Mouse (Mus musculus) c-Kit-positive CD71-negative TER-119-negative erythroid progenitor cells, embryonic 14.5 days (primary cell): ENCODE measurements around the gene Gskip.

Experiments
- DNase-seq: peaks from one replicate; pipeline ENCODE4 v3.0.0-alpha.2; 2013; ENCODE audit warnings: low read depth

The Gskip gene

DNA sequence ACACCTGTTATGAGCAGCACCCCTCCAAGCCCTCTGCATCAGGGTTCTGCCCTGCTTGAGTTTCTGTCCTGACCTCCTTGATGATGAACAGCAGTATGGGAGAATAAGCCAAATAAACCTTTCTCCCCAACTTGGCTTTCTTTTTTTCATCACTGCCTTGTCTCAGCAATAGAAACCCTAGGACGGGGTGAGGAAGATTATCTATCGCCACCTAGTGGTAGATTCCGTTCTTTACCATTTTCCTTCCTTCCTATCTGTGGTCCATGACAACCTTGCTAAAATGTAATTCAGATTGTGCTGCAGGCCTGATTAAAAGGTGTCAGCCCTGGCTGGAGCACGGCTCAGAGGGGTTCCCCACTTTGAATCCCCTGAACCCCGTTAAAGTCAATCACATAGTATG, 38.0 kb downstream of the Gskip start:
- peak; percentile 58 for DNase-seq

DNA sequence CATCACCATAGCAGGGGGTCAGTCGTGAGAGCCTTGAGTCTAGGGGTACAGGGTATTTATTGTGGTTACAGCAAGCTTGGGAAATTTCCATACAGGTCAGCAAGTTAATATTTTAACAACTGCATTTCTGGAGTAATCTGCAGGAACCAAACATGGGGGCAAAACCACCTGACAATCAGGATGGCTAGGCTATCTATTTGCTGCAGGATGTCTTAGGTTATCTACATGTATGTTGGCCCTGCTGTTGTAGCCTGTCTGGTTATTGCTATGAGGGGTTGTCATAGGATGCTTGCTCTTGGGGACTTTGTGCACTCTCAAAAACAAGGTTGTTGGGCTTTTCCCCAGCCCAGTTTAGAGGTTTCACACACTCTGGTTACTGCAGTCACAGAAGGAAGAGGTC, 40.0 kb downstream of the Gskip start:
- DNase-seq = no peak

DNA sequence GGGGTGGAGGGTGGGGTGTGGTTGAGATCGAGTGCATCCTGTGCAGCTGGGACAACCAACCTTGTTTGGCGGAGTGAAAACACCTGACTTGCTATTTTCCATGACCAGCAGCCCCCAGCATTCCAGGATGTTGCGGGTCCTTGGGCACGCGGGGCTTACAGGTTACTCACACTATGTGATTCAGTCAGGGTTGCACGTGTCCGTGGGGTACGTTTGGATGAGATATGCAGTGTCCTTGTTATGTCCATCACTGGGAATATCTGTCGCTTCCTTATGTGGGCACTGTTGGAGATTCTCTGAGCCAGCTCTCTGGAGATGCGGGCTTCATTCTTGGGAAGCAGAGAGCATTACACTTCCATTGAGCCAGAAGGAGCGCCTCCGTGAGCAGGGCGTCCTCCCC, 41.1 kb downstream of the Gskip start:
- DNase-seq = no peak

DNA sequence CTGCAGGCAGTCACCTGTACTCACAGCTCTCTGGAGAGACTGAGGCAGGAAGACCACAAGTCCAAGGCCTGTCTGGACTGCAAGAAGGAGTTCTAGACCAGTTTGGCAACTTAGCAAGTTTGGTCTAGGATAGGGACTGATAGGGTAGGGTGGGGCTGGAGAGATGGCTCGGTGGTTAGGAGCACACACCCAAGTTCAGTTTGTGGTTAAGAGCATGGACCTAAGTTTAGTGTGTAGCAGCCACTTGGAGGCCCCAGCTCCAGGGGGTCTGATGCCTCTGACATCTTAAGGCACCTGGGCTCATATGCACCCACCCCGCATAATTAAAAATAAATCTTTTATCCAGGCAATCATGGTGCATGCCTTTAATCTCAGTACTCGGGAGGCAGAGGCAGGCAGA, 42.6 kb downstream of the Gskip start:
- no peak for DNase-seq

DNA sequence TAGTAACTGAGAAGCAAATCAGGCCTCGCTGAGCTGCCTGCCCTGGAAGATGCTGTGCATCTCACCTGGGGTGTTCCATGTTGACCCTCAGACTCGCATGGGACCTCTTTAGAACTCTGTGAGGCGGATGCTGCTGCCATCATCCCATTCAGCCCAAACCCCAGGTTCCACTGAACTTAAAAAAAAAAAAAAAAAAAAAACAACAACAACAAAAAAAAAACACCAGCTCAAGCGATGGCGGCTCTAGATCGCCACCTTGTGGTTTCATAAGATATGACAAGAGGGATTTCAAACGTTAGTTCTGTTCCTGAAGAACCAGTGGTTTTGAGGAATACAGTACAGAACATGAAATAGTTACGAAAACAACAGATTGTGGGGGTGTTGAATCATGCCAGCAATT, 43.3 kb downstream of the Gskip start:
- DNase-seq = no peak

DNA sequence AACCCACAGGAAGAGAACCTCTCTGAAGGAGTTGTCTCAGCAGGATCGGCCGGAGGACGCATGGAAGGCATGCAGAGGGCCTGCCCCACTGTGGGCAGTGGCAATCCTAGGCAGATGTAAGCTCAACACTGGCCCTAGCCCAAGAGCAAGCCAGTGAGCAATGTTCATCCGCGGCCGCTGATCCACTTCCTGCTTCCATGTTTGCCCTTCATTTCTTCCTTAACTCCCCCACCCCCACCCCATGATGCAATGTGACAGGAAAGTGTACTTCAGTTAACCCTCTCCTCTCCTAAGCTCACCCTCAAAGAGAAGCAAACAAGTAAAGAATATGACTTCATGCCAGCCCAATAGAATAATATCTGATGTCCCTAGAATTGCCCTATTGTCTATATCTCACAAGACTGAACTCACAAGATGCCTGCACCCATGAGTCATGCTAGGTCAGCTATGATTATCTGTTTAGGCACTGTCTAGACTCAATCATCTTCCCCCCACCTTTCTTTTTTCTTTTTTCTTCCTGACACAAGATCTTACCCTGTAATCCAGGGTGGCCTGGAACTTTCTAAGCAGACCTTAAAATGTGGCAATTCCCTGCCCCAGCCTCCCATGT, 46.3 kb downstream of the Gskip start:
- no peak for DNase-seq

DNA sequence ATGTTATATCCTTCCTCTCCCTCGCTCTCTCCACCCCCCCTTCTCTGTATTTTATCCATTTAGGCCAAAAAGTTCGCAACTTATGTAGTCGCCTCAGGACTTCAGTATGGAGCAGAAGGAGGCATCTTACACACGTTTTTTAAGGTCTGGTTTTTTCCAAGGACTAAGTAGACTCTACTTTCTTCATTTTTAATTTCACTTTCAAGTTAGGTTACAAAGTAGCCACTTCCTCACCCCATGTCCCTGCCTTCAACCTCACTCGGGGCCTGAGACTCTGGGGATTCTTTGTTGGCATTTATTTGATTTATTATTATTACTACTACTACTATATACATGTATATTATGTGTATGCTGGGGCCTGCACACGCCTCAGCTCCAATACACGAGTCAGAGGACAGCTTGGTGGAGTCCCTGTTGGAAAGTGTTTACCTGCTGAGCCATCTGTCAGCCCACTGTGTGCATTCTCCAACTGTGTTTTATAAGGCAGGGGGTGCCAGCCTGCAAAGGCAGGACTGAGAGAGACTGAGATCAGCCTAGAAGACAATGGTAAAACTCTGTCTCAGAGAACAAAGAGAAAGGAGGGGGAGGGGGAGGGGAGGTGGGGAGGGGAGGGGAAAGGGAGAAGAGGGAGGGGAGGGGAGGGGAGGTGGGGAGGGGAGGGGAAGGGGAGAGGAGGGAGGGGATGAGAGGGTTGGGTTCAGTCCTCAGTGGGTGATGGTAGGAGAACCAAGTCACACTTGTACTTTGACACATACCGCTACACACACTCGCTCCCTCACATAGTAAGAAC, 48.9 kb downstream of the Gskip start:
- no peak for DNase-seq

DNA sequence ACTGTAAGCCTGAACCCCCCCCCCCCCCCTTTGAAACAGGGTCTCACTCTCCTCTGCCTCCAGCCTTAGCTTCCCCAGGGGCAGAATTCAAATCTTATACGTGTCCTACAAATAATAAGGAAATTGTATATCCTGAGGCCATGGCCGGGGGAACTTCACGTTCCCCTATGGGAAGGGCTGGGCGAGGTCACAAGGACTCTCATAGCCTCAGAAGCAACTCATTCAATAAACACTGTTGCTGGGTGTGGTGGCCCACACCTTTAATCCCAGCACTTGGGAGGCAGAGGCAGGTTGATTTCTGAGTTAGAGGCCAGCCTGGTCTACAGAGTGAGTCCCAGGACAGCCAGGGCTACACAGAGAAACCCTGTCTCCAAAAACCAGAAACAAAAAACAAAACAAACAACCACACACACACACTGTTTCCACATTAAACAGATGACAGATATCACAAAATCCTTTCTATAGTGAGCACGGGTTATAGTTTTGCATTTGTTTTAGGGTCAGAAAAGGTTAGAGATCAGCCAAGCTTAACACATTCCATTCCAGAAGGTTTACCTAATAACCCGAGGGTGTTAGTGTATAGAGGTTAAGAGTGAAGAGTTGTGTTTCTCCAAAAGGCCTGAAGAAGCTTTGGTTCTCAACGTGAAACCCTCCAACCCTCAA, 50.7 kb downstream of the Gskip start:
- no peak for DNase-seq

DNA sequence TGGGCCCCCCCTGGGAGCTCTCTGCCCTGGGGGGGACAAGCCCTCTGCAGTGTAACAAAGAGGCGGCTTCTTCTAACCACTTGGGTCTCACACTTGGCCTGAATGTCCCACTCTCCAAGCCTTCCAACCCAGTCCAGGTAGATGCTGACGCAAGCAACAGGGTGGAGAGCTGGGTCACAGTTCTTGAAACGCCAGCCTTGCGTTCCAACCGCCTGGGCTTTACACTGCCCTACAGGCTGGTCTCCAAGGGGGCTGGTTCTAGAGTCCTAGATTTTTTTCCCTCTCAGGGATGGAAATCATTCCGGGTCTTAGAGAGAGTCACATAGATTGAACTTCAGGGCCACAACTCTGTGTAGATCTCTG, 51.2 kb downstream of the Gskip start:
- DNase-seq = no peak

DNA sequence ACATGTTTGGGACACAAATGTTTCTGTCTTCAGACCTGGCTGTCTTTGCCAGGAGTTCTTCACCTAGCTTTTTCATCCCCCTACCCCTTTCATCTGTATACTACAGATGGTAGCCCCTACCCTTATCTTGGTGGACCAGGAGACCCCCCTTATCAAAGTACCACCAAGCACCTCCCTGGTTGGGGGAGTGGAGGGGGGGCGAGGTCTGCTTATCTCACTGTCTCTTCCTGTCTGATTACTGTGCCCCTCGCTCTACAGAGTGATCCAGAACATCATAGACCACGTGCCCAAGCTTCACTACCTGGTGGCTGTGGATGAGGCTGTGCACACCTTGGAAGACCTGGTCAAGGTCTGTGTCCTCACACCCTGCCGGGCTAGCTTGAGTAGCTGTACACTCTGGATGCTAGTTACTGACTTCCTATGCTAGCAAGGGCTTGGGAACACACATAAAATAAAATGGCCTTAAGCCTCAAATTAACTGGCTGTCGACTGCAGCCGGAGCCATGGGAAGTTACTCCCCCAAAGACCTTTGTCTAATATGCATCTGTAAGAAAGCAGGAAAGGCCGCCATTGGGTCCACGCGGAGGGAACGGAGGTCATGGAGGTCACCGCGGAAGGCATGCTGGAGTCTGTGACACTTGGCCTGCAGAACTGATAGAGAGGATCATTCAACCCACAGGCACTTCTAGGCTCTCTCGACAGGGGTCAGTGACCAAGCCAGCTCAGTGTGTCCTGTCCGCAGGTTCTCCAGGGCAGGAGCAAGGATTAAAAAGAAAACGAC, 53.9 kb downstream of the Gskip start:
- DNase-seq = no peak

DNA sequence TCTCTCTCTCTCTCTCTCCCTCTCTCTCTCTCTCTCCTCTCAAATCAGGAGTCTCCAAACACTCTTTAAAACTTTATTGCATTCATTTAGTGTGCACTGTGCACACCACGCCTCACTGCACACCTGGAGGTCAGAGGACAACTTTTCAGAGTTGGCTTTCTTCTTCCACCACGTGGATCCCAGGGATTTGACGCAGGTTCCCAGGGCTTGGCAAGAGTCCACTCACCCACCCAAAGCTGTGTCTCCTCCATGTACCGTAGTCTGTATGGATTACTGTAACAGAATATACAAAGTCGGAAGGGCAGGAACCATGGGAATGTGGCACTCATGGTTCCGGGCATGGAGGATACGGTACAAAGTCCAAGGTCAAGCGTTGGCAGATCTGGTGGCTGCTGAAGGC, 55.0 kb downstream of the Gskip start:
- no peak for DNase-seq

DNA sequence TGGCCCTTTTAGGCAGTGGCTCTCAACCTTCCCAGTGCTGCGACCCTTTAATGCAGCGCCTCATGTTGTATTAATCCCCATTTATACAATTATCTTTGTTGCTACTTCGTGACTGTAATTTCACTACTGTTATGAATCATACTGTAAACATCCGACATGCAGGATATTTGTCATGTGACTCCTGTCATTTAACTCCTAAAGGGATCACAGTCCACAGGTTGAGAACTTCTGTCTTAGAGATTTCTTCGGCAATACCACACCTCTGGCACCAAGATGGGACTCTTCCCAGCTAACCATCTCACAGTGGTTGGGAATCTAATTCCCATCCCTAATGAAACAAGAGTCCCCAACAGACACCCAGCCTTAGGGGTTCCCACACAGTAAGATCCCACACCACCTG, 63.5 kb downstream of the Gskip start:
- DNase-seq = no peak
